Mouse (Mus musculus) liver, embryonic 16.5 days (tissue): ENCODE data around the gene Arih1. TPM values are rescaled to one million over a fixed set of nuclear protein-coding genes. Genes with fewer than 3 reads are reported as not detected.

Experiments used
- ATAC-seq: fragments of 200-750 bp; cut with Nextera tagmentation; 2 replicates; pipeline ENCODE4 v1.8.0; 2017; ENCODE audit warnings: low read depth, mild to moderate bottlenecking, moderate number of reproducible peaks, moderate library complexity
- H3K27ac ChIP-seq: fragments of 300-500 bp; sonication (generic); 2 replicates; pipeline ENCODE4 v1.5.1; 2014; ENCODE audit warnings: mild to moderate bottlenecking, low read length
- H3K27me3 ChIP-seq: fragments of 300-500 bp; sonication (generic); 2 replicates; pipeline ENCODE4 v1.6.1; 2014; ENCODE audit warnings: low read depth, low read length, mixed read lengths; ENCODE audit not compliant: control insufficient read depth, insufficient read depth
- H3K36me3 ChIP-seq: fragments of 300-500 bp; sonication (generic); 2 replicates; pipeline ENCODE4 v1.6.1; 2014; ENCODE audit warnings: mild to moderate bottlenecking; ENCODE audit not compliant: control insufficient read depth, insufficient read depth
- H3K4me1 ChIP-seq: fragments of 300-500 bp; sonication (generic); 2 replicates; pipeline ENCODE4 v1.6.1; 2014; ENCODE audit warnings: low read depth, low read length, mixed read lengths; ENCODE audit not compliant: control insufficient read depth
- H3K4me2 ChIP-seq: fragments of 300-500 bp; sonication (generic); 2 replicates; pipeline ENCODE4 v1.6.1; 2014; ENCODE audit warnings: low read depth, low read length, mixed read lengths
- H3K4me3 ChIP-seq: fragments of 300-500 bp; sonication (generic); 2 replicates; pipeline ENCODE4 v1.5.1; 2014; ENCODE audit warnings: low read depth, mild to moderate bottlenecking, low read length
- H3K9ac ChIP-seq: fragments of 300-500 bp; sonication (generic); 2 replicates; pipeline ENCODE4 v1.6.1; 2014; ENCODE audit warnings: low read depth, low read length
- H3K9me3 ChIP-seq: fragments of 300-500 bp; sonication (generic); replicated peaks from 2 replicates; pipeline ENCODE4 v1.6.1; 2016; ENCODE audit warnings: low read length; ENCODE audit not compliant: control insufficient read depth
- WGBS: fragments of 180-500 bp; shearing (Covaris S2); extraction: QIAGEN DNeasy Blood & Tissue Kit; methylation state at CpG from one replicate; pipeline ENCODE4 v1.1.7; 2014; ENCODE audit not compliant: insufficient replicate concordance; 5-methylcytosine and 5-hydroxymethylcytosine counted together
- polyA plus RNA-seq: library from polyadenylated mRNA; unstranded; fragments of >200 nt; fragmentation: Nextera tagmentation; extraction: Ambion mirVana; gene quantifications from 2 replicates; pipeline ENCODE4 v1.2.1, GENCODE M21; 2015

Gene Arih1
- polyA plus RNA-seq, 1 experiment from 2014 or later = 4.3 TPM

- Histone ChIP-seq H3K4me3 (no peak overlapping the region), H3K9me3 (no peaks in the 10 kb centered on the region), H3K4me1 (peaks cover 9% of the 10 kb centered on the region), H3K27me3 (no peaks in the 10 kb centered on the region), H3K4me2 (no peak overlapping the region), H3K36me3 (no peaks in the 10 kb centered on the region), H3K27ac (no peak overlapping the region), H3K9ac (no peak overlapping the region)
- WGBS = 79% methylated on average over 5 of the region's 5 CpGs
- ATAC-seq = no peak
Observed at GRCm38 (mm10) chr9:59338411-59338810, 148.0 kb downstream of the Arih1 start.

Other genes starting within 250 kb of the Arih1 start
- 24.2 and 32.2 TPM in 2 replicates for gene Adpgk, start 195.1 kb downstream of the Arih1 start, polyA plus RNA-seq
- 1.4 and 1.5 TPM in 2 replicates for gene Bbs4, start 133.1 kb downstream of the Arih1 start, polyA plus RNA-seq
- 35.4 and 38.7 TPM in 2 replicates for gene Hexa, start 52.9 kb upstream of the Arih1 start, polyA plus RNA-seq
- gene Tmem202, start 53.2 kb upstream of the Arih1 start, polyA plus RNA-seq = not detected in 2 replicates
- 0.05 TPM in 1 of 2 replicates, not detected in the other for gene Celf6, start 91.3 kb upstream of the Arih1 start, polyA plus RNA-seq
- gene Parp6, start 130.7 kb upstream of the Arih1 start, polyA plus RNA-seq = 3.5 and 4.3 TPM in 2 replicates
- gene Pkm, start 169.8 kb upstream of the Arih1 start, polyA plus RNA-seq = 152 and 158 TPM in 2 replicates
- 0.25 and 0.27 TPM in 2 replicates for gene Gramd2, start 193.5 kb upstream of the Arih1 start, polyA plus RNA-seq